Mouse (Mus musculus) megakaryocyte, embryonic 14.5 days (primary cell): ENCODE results near the gene Lrrc8b. TPM values are rescaled to one million over a fixed set of nuclear protein-coding genes. Genes with fewer than 3 reads are reported as not detected.

Experiments
- H3K27me3 ChIP-seq: replicated peaks from 2 replicates; pipeline ENCODE3; 2012; ENCODE audit warnings: inconsistent platforms
- H3K36me3 ChIP-seq: replicated peaks from 2 replicates; pipeline ENCODE3; 2012; ENCODE audit warnings: low read length, inconsistent platforms, mixed read lengths
- H3K4me1 ChIP-seq: 2 replicates; pipeline ENCODE4 v1.6.1; 2012; ENCODE audit warnings: inconsistent platforms
- H3K4me3 ChIP-seq: replicated peaks from 2 replicates; pipeline ENCODE3; 2012; ENCODE audit warnings: moderate library complexity, mild to moderate bottlenecking, inconsistent platforms
- H3K9me3 ChIP-seq: 2 replicates; pipeline ENCODE4 v1.6.1; 2012; ENCODE audit warnings: inconsistent platforms
- FLI1 ChIP-seq: IDR thresholded peaks from 2 replicates; pipeline ENCODE4 v1.6.1; 2012; ENCODE audit warnings: low read length, inconsistent platforms, mixed read lengths
- GATA1 ChIP-seq: IDR thresholded peaks from 3 replicates; pipeline ENCODE4 v1.6.1; 2012; ENCODE audit warnings: mixed read lengths, low read length, inconsistent platforms, borderline replicate concordance
- polyA plus RNA-seq: library from polyadenylated mRNA; stranded (reverse); fragments of >175 nt; gene quantifications from 2 replicates; pipeline ENCODE4 v1.2.3, GENCODE M21; 2012; ENCODE audit warnings: low replicate concordance; ENCODE audit not compliant: insufficient read depth

The Lrrc8b gene
- polyA plus RNA-seq, 1 experiment, result 1.4 TPM

DNA sequence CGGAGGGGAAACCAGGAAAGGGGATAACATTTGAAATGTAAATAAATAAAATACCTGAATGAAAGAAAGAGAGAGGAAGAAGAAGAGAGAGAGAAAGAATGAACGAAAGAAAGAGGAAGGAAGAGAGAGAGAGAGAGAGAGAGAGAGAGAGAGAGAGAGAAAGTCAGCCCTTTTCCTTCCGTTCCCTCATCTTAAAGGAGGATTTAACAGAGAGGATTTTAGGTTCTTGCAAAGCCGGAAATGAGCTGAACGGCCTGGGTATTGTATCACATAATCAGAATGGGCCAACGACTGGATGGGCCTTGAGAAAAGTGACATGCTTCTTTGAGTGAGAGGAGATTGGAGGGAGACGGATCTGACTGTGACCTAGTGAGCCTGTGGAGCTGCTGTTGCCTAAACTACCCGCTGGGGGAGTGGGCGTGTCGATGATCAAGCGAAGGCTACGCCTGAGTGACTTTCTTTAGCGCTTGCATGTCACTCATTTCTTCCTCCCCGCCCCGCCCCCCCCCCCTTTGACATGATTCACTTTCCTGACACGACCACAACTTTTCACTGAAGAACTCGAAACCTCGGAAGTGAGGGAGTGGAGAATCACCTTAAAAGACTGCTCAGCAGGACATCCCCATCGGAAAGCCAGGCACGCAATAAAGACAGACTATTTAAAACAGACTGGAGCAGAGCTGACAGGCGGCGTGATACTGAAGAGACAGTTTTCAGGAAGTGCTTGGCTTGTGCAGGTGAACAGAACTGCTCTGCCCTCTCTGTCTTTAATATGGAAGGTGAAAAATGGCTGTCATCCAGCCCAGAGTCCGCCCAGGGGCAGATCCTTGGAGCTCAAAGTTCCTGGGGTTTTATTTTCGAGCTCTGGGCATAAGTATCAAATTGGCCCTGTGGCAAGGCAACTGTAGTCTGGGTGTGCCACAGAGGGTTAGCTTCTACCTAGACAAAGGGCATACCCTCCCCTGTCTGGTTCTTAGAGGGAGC, 79.6 kb downstream of the Lrrc8b start:
- no peaks in the 10 kb centered on the region for H3K27me3 ChIP-seq
- peak overlapping the region; percentile 89 for H3K4me3 ChIP-seq
- peaks cover 7% of the 10 kb centered on the region; the same call in 1 of the 2 replicates for H3K9me3 ChIP-seq
- TF ChIP-seq FLI1, result no peak
- TF ChIP-seq GATA1, result no peak
- H3K4me1 ChIP-seq, result peaks cover 75% of the 10 kb centered on the region
- H3K36me3 ChIP-seq, result peaks cover 31% of the 10 kb centered on the region

- TF ChIP-seq GATA1 (no peak), FLI1 (no peak)
Observed at GRCm38 (mm10) chr5:105496133-105496532, 80.6 kb downstream of the Lrrc8b start.

GRCm38 (mm10) chr5:105496586-105496985, 81.0 kb downstream of the Lrrc8b start:
- Histone ChIP-seq H3K4me3 (no peak overlapping the region), H3K36me3 (peaks cover 18% of the 10 kb centered on the region), H3K9me3 (peaks cover 7% of the 10 kb centered on the region; the same call in 1 of the 2 replicates), H3K27me3 (no peaks in the 10 kb centered on the region), H3K4me1 (peaks cover 76% of the 10 kb centered on the region)
- TF ChIP-seq GATA1, result no peak
- TF ChIP-seq FLI1, result no peak

More at GRCm38 (mm10) chr5:105496133-105496532, 80.6 kb downstream of the Lrrc8b start:
- Histone ChIP-seq H3K9me3 (peaks cover 7% of the 10 kb centered on the region; the same call in 1 of the 2 replicates), H3K4me1 (peaks cover 76% of the 10 kb centered on the region), H3K4me3 (peak overlapping the region; percentile 70), H3K36me3 (peaks cover 21% of the 10 kb centered on the region), H3K27me3 (no peaks in the 10 kb centered on the region)

- Histone ChIP-seq H3K4me1 (peaks cover 65% of the 10 kb centered on the region), H3K36me3 (peaks cover 19% of the 10 kb centered on the region), H3K27me3 (peaks cover 1% of the 10 kb centered on the region), H3K4me3 (no peak overlapping the region), H3K9me3 (peaks cover 15% of the 10 kb centered on the region)
- no peak for TF ChIP-seq GATA1
Observed at GRCm38 (mm10) chr5:105498429-105499000, 82.9 kb downstream of the Lrrc8b start.

DNA sequence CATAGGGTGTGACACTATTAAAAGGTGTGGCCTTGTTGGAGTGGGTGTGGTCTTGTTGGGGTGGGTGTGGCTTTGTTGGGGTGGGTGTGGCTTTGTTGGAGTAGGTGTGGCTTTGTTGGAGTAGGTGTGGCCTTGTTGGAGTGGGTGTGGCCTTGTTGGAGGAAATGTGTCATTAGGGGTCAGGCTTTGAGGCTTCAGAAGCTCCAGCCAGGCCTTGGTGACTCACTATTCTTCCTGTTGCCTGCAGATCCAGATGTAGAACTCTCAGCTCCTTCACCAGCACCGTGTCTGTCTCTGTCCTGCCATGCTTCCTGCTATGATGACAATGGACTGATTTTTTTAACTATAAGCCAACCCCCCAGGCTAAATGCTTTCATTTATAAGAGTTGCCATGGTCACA, 83.8 kb downstream of the Lrrc8b start:
- peaks cover 21% of the 10 kb centered on the region for H3K36me3 ChIP-seq
- peaks cover 2% of the 10 kb centered on the region for H3K27me3 ChIP-seq
- no peak for TF ChIP-seq GATA1
- TF ChIP-seq FLI1, result no peak
- H3K9me3 ChIP-seq, result peaks cover 20% of the 10 kb centered on the region
- H3K4me1 ChIP-seq, result peaks cover 58% of the 10 kb centered on the region
- H3K4me3 ChIP-seq, result no peak overlapping the region

DNA sequence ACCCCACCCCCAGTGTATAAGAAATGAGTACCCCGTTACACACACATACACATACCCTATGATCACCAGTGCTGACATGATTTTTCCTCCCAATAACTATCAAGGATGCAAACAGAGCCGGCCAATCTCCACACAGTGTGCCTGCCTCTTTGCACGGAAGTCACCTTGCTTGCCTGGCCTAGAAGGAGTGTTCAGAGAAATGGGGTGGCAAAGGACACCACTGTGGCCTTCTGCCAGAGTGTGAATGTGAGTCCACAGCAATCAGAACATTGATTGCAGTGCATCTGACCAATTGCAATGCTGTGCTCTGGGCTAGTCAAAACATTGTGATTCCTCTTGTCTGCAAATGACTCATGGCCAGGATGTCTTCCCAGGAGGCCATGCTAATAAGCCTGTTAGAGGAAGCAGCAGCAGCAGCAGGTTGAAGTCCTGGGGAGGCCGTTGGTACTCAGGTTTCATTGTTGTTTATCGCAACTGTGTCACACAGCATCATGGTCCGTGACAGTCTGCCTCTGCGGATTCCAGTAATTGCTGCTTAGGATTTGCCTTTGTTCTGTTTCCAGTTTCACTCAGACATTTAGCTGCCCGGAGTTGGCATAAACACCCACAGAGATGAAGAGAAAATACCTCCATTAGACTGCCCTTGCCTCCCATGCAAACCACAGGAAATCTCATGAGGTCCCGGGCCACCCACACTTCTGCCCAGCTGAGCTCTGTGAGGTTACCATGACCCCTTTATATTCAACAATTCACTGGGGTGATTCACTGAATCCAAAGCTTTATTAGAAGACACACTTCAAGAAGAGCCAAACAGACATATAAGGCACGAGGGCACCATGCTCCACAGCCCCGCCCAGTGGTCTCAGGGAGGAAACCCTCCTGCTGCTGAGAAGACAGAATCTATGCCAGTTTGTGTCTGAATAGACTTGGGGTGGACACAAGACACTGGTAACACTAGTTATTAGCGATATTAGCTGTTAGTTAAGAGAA, 84.9 kb downstream of the Lrrc8b start:
- peaks cover 48% of the 10 kb centered on the region for H3K4me1 ChIP-seq
- H3K36me3 ChIP-seq, result peaks cover 23% of the 10 kb centered on the region
- peak overlapping the region; percentile 15 for H3K4me3 ChIP-seq
- peaks cover 20% of the 10 kb centered on the region for H3K9me3 ChIP-seq
- no peak for TF ChIP-seq FLI1
- no peak for TF ChIP-seq GATA1
- H3K27me3 ChIP-seq, result peaks cover 4% of the 10 kb centered on the region

GRCm38 (mm10) chr5:105501136-105501535, 85.6 kb downstream of the Lrrc8b start:
- H3K27me3 ChIP-seq, result peaks cover 4% of the 10 kb centered on the region
- H3K9me3 ChIP-seq, result peaks cover 20% of the 10 kb centered on the region
- H3K36me3 ChIP-seq, result peaks cover 23% of the 10 kb centered on the region
- TF ChIP-seq FLI1, result no peak
- TF ChIP-seq GATA1, result no peak
- no peak overlapping the region for H3K4me3 ChIP-seq
- H3K4me1 ChIP-seq, result peaks cover 41% of the 10 kb centered on the region

DNA sequence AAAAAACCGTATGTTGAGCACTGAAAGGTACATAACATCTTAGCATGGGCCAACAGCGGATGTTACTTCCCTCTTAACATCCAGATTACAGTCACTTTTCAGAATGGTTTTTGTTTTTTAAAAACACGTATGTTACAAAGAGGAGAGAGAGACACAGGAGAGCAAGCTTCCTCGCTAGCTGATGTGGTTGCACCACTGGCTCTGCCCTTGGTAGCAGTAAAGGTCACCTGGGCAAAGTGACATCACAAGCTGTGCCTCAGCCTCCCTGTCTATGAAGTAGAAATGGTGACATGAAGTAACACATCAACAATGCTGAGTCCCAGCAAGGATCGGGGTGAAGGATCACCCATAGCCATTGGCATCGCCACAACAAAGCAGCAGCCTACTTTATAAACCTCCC, 93.2 kb downstream of the Lrrc8b start:
- Histone ChIP-seq H3K27me3 (peaks cover 6% of the 10 kb centered on the region), H3K9me3 (peaks cover 3% of the 10 kb centered on the region)
- TF ChIP-seq GATA1 (no peak), FLI1 (no peak)

GRCm38 (mm10) chr5:105512297-105512696, 96.7 kb downstream of the Lrrc8b start:
- no peak for TF ChIP-seq FLI1
- no peak for TF ChIP-seq GATA1
- no peaks in the 10 kb centered on the region for H3K36me3 ChIP-seq
- peaks cover 5% of the 10 kb centered on the region for H3K27me3 ChIP-seq
- H3K4me1 ChIP-seq, result peaks cover 29% of the 10 kb centered on the region
- H3K9me3 ChIP-seq, result no peaks in the 10 kb centered on the region
- H3K4me3 ChIP-seq, result no peak overlapping the region

More for the DNA sequence above, 93.2 kb downstream of the Lrrc8b start:
- Histone ChIP-seq H3K4me1 (0 out of 2 replicates have a peak, but pooled peaks cover 11% of the 10 kb centered on the region), H3K36me3 (peaks cover 3% of the 10 kb centered on the region), H3K4me3 (no peak overlapping the region)
